Comparison of ENCODE assay signal across 8 mouse cellular contexts in genomic region chr11:103116008-103116818, GRCm38 (mm10). TPM values are rescaled to one million over a fixed set of nuclear protein-coding genes. Genes with fewer than 3 reads are reported as not detected.
DNase-seq lines count a peak whose midpoint lies in the region; ATAC-seq lines count a peak whose summit lies in the region.

Gene Hexim1 (plus strand): TSS chr11:103116231.

- under 1% methylated on average over 52 of the region's 53 CpGs for WGBS in hindbrain, embryonic 14.5 days

- H3K27me3 ChIP-seq in hindbrain, embryonic 14.5 days (ENCODE audit: control insufficient read depth, insufficient read depth, low read length) = peaks cover 27% of the 10 kb centered on the region

- no peaks in the 10 kb centered on the region for H3K36me3 ChIP-seq in hindbrain, embryonic 14.5 days (replicated peaks; ENCODE audit: control insufficient read depth, insufficient read depth)

- peak within 1 kb of the TSS; percentile 51 for H3K4me3 ChIP-seq in hindbrain, embryonic 14.5 days (replicated peaks; ENCODE audit: low read length)

- ATAC-seq in hindbrain, embryonic 14.5 days (ENCODE audit: low FRiP score) = peak; percentile 95

- H3K4me1 ChIP-seq in hindbrain, embryonic 14.5 days (replicated peaks; ENCODE audit: control insufficient read depth, insufficient read depth, low read length) = peaks cover 29% of the 10 kb centered on the region

- no peaks in the 10 kb centered on the region for H3K9me3 ChIP-seq in hindbrain, embryonic 14.5 days (ENCODE audit: control insufficient read depth, low read length)

- H3K4me2 ChIP-seq in hindbrain, embryonic 14.5 days (replicated peaks) = peak within 1 kb of the TSS; percentile 87

- DNase-seq in R1 (ENCODE audit: low read depth, low spot score) = peak; percentile 100
- DNase-seq in cerebellum, postnatal 25 days = peak; percentile 99 to 100
- DNase-seq in frontal cortex, postnatal 25 days (ENCODE audit: low spot score in 2 of 2) = peak; percentile 99 to 100
- DNase-seq in hindbrain, embryonic 14.5 days (ENCODE audit: low spot score) = peak; percentile 99
- peak; percentile 99 for DNase-seq in left cerebral cortex, adult 11 months (ENCODE audit: low spot score)
- peak; percentile 100 for DNase-seq in lung, postnatal 4 days
- peak; percentile 100 for DNase-seq in retina, postnatal 7 days (ENCODE audit: low read depth, low spot score)
- DNase-seq in urinary bladder, adult 2 months (ENCODE audit: low spot score) = peak; percentile 99

- peak within 1 kb of the TSS; percentile 79 for H3K9ac ChIP-seq in hindbrain, embryonic 14.5 days

- peak within 1 kb of the TSS; percentile 92 for H3K27ac ChIP-seq in hindbrain, embryonic 14.5 days

RNA-seq across cellular contexts. Expression of gene Hexim1, which starts in this region (rescaled TPM):
- 5.3 and 5.6 TPM in 2 replicates for polyA plus RNA-seq in hindbrain, embryonic 14.5 days (2014; fragmentation: Nextera tagmentation; extraction: Ambion mirVana)
- polyA plus RNA-seq in urinary bladder, adult 2 months (2012; rRNA removed) = 28.4 and 29.3 TPM in 2 replicates

Comparison
In these comparisons a context has a peak if more than half of its experiments do, and no peak if none do; other contexts are left out.
1. Peak in every context shown above with its lines: DNase-seq, ATAC-seq, H3K4me3 ChIP-seq and H3K27ac ChIP-seq.